Mouse (Mus musculus) olfactory bulb, adult 2 months (tissue): ENCODE measurements around the gene Ptcra.

Experiments
- CTCF ChIP-seq: fragments of 200-500 bp; IDR thresholded peaks from 2 replicates; pipeline ENCODE4 v1.5.1; 2012; ENCODE audit warnings: low read depth, mild to moderate bottlenecking, low read length, moderate library complexity; ENCODE audit not compliant: insufficient read depth
- POLR2A ChIP-seq: fragments of 200-500 bp; IDR thresholded peaks from 2 replicates; pipeline ENCODE4 v1.6.1; 2012; ENCODE audit warnings: mild to moderate bottlenecking, low read depth, low read length, moderate library complexity; ENCODE audit not compliant: insufficient read depth

DNA sequence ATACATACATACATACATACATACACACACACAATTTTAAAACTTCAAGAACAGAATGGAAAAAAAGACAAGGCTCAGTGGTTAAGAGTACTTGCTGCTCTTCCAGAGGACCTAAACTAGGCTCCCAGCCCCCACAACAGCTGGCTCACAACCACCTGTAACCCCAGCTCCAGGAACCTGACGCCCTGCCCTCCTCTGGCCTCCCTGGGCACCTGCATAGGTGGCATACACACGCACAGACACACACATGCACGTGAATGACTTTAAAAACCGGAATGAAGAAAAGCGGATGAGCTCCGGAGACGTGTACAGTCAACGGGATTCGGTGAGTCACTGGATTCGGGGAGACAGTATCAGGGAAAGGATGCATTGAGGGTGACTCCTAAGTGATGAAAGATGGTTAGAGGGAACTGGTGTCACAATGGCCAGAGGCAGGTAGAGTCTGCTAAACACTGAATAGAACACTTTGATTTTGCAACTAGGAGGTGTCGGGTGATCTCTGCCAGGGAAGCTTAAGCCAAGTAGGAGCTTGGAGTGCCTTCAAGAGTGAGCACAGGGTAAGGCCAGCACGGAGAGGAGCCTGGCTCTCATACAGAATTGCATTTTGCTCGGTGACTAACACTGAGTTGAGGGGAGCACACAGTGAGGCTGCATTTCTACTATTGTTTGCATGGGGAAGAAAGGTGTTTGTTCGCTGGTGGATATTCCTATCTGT, 57.0 kb downstream of the Ptcra start:
- TF ChIP-seq CTCF, result no peak
- TF ChIP-seq POLR2A, result no peak
